Mouse (Mus musculus) heart, postnatal 0 days (tissue): Measurements from ENCODE around the gene Nlrc5.

Source experiments
- CTCF ChIP-seq: IDR thresholded peaks from 2 replicates; pipeline ENCODE4 v1.5.1; 2016; ENCODE audit warnings: antibody characterized with exemption, control low read depth, low read depth
- EP300 ChIP-seq: IDR thresholded peaks from 2 replicates; pipeline ENCODE4 v1.6.1; 2016; ENCODE audit warnings: antibody characterized with exemption, low read depth

GRCm38 (mm10) chr8:94519021-94519420 lies 84.9 kb downstream of the Nlrc5 start:
- TF ChIP-seq CTCF = no peak
- TF ChIP-seq EP300 = no peak
